Mouse (Mus musculus) E14TG2a.4 (cell line): ENCODE measurements at regions not wholly inside any gene's neighbourhood (a gene's known extent, or its start where the extent isn't known, plus 50 kb on each side); places are given as distances from the start of the nearest gene placed in this dataset.

ENCODE experiments used
- H3K27me3 ChIP-seq: 2 replicates; pipeline ENCODE4 v1.6.1; 2014; ENCODE audit warnings: low read length, control low read depth; ENCODE audit not compliant: insufficient read depth
- H3K36me3 ChIP-seq: 2 replicates; pipeline ENCODE4 v1.6.1; 2014; ENCODE audit warnings: low read length, control low read depth; ENCODE audit not compliant: insufficient read depth
- H3K4me1 ChIP-seq: replicated peaks from 2 replicates; pipeline ENCODE4 v1.6.1; 2014; ENCODE audit warnings: low read depth, low read length, control low read depth
- H3K4me3 ChIP-seq: replicated peaks from 2 replicates; pipeline ENCODE4 v1.5.1; 2014; ENCODE audit warnings: mild to moderate bottlenecking, low read length
- H3K9me3 ChIP-seq: 2 replicates; pipeline ENCODE4 v1.6.1; 2014; ENCODE audit warnings: low read length, control low read depth
- CTCF ChIP-seq: conservative IDR thresholded peaks from 2 replicates; pipeline ENCODE4 v1.5.1; 2014; ENCODE audit warnings: low read length
- NANOG ChIP-seq: IDR thresholded peaks from 2 replicates; pipeline ENCODE4 v1.6.1; 2014; ENCODE audit warnings: borderline replicate concordance, low read length, mixed read lengths
- POU5F1 ChIP-seq: IDR thresholded peaks from 2 replicates; pipeline ENCODE4 v1.6.1; 2014; ENCODE audit warnings: low read length, borderline replicate concordance

DNA sequence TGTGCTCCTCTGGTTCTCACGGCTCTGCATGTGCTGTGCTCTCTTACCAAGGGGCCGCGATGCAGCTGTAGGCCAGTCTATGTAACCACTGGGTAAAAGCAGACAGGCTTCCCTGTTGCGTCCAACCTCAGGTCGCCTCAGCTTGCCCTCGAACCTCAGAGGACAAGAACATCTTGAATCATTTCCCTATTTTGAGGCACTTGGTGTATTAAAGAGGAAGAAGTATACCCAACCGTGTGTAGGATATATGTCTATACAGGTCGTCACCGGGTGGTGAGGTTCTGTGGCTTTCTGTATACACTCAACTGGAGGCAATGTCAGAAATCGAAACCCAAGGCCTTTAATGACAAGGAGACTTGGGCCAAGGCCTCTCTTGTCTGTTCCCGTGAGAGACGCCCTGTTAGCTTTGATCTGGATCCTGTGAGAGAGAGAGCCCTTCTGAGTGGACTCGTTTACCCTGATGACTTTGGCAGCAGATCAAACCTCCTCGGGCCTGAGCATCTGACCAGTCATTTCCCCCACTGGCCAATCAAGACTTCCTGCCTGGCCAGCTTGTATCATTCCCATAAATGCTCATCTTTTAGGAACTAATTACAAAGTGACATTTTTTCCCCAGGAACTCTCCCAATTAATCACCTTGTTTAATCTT, 135.3 kb downstream of the 1500009L16Rik start:
- no peaks in the 10 kb centered on the region for H3K36me3 ChIP-seq
- H3K27me3 ChIP-seq, result no peaks in the 10 kb centered on the region
- no peaks in the 10 kb centered on the region for H3K4me1 ChIP-seq
- no peaks in the 10 kb centered on the region for H3K9me3 ChIP-seq
- TF ChIP-seq POU5F1 (no peak), NANOG (no peak), CTCF (no peak)
- no peak overlapping the region for H3K4me3 ChIP-seq

DNA sequence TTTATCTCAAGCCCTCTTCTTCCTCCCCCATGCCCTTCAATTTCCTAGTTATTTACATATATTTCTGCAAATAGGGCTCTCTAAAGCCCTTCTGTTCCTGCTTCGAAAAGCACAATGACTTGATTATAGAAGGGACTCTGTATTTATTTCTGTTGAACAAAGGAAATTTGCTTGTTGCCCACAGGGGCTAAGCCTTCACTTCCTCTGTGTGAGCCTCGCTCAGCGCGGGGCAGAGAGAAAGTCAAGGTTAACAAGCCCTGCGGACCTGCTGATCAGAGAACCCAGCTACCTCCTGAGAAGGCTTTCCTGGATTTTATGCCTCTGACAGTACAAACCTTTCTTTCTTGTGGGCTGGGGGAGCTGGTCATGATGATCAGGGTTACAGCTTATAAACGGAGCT, 136.0 kb downstream of the 1500009L16Rik start:
- Histone ChIP-seq H3K36me3 (no peaks in the 10 kb centered on the region), H3K9me3 (0 out of 2 replicates have a peak, but pooled peaks cover under 1% of the 10 kb centered on the region), H3K27me3 (no peaks in the 10 kb centered on the region), H3K4me3 (no peak overlapping the region), H3K4me1 (no peaks in the 10 kb centered on the region)
- no peak for TF ChIP-seq NANOG
- TF ChIP-seq POU5F1, result no peak
- no peak for TF ChIP-seq CTCF

DNA sequence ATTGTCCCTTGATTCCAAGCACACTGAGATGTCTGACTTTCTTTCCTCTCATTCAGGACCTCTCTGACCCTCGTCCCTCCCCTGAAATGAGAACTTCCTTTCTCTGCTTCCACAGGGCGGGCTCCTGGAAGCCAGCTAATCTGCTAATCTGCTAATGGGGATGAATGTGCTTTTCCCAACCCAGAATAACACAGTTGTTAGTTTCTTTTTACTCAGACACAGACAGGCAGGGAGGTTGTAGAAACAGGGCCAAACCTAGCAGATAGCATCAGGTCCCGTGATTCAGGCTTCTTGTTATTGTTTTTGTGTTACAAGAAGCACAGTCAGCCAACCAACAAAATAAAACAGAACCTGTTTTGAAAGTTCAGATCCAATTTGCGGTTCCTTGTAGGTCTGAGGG, 137.0 kb downstream of the 1500009L16Rik start:
- no peaks in the 10 kb centered on the region for H3K27me3 ChIP-seq
- no peaks in the 10 kb centered on the region for H3K36me3 ChIP-seq
- H3K4me3 ChIP-seq, result no peak overlapping the region
- TF ChIP-seq NANOG (no peak), CTCF (no peak), POU5F1 (no peak)
- no peaks in the 10 kb centered on the region for H3K4me1 ChIP-seq
- H3K9me3 ChIP-seq, result peaks cover 8% of the 10 kb centered on the region; the same call in 1 of the 2 replicates

DNA sequence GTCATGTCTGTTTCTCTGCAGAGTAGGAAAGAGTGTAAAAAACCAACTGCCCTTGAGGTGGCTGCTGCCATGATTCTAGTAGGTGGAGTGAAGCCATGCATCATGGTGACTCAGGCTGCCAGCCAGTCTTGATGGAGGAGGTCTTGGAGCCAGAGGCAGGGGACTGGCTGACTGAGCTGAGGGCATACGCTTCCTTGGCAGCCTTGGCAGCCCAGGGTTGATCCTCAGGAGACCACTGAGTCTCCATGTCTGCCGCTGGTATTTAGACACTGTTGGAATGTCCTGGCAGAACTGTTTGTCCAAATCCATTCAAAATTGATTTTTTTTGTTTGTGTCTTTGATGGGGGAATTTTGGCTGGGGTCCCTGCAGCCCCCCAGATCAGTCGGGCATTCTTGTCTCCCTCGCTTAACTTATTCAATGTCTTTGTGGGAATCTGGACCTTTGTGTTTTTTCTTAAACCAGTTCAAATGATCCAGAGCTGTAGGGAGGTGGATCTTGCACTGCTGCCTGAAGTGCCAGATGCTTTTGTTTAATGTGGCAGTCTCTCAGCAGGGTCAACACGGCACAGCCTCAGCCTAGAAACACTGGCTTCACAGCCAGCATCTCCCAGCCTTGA, 139.0 kb downstream of the 1500009L16Rik start:
- TF ChIP-seq NANOG, result no peak
- TF ChIP-seq CTCF, result no peak
- no peak for TF ChIP-seq POU5F1
- Histone ChIP-seq H3K36me3 (no peaks in the 10 kb centered on the region), H3K27me3 (no peaks in the 10 kb centered on the region), H3K4me1 (no peaks in the 10 kb centered on the region), H3K4me3 (no peak overlapping the region), H3K9me3 (peaks cover 8% of the 10 kb centered on the region; the same call in 1 of the 2 replicates)

DNA sequence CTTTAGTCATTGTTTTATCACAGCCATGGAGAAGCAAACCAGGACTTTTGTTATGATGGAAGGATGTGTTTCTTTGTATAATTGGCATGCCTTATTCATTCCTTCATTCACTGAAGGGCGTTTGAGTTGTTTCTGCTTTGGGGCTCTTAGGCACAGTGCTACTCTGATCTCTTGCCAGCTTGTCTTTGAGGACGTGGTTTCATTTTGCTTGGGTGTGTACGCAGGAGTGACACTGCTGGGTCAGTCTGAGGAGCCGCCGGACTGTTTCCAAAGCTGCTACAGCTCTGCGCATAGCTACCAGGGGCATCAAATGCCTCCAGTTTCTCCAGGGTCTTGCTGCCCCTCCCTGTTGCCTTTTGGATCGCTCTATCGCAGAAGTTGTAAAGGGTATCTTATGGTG, 141.9 kb downstream of the 1500009L16Rik start:
- Histone ChIP-seq H3K9me3 (peaks cover 8% of the 10 kb centered on the region; the same call in 1 of the 2 replicates), H3K27me3 (0 out of 2 replicates have a peak, but pooled peaks cover 2% of the 10 kb centered on the region), H3K36me3 (no peaks in the 10 kb centered on the region), H3K4me1 (no peaks in the 10 kb centered on the region), H3K4me3 (no peak overlapping the region)
- TF ChIP-seq CTCF, result no peak
- TF ChIP-seq POU5F1, result no peak

DNA sequence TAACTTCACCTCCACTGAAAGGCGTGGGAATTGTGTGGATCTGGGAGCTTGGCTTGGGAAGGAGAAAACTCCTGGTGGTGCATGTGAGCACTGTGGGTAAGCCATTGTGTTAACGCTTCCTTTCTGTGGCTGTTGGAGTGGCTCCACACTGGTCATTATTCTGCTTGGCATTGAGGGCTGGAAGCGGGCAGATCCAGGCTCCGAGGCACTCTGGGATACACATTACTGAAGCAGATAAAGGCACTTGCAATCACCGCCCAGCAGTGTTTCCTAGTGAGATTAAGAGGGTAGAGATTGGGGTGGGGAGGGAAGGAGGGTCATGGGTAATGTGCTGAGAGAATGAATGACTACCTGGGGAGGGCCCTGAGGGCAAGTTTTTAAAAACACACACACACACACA, 143.3 kb downstream of the 1500009L16Rik start:
- no peak for TF ChIP-seq POU5F1
- TF ChIP-seq NANOG, result no peak
- no peak for TF ChIP-seq CTCF
- H3K36me3 ChIP-seq, result no peaks in the 10 kb centered on the region
- no peak overlapping the region for H3K4me3 ChIP-seq
- 0 out of 2 replicates have a peak, but pooled peaks cover 2% of the 10 kb centered on the region for H3K27me3 ChIP-seq
- H3K9me3 ChIP-seq, result peaks cover 8% of the 10 kb centered on the region; the same call in 1 of the 2 replicates
- H3K4me1 ChIP-seq, result no peaks in the 10 kb centered on the region

DNA sequence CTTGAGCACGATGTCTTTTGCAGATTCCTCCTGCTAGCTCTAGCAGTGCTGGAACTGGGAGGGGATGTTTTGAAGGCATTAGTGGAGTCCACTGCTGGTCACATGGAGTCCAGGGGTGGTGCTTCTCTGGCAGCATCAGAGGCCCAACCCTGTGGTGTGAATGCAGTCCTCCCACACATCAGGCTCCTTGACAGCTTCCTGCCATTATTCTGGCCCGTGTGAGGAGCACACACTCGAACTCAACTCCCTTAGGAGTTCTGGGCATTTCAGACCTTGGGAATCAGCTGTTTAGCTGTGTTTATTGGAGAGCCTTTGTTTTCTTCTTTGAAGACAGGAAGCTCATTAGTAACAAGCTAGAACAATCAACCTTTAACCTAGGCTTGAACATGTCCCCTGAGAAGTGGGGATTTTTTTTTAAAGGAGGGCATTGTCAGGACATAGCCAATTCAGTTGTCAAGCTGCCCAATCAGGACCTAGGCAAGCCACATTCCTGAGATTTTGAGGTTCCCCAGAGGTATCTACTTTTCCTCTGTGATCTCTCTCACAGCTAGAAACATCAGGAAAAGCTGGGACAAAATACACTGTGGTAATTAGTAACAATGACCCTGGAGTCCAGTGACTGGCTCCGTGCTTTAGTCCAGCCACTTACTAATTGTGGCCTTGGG, 149.2 kb downstream of the 1500009L16Rik start:
- Histone ChIP-seq H3K9me3 (no peaks in the 10 kb centered on the region), H3K4me3 (no peak overlapping the region), H3K4me1 (no peaks in the 10 kb centered on the region), H3K27me3 (0 out of 2 replicates have a peak, but pooled peaks cover 2% of the 10 kb centered on the region), H3K36me3 (no peaks in the 10 kb centered on the region)
- TF ChIP-seq CTCF, result no peak
- TF ChIP-seq POU5F1, result no peak

DNA sequence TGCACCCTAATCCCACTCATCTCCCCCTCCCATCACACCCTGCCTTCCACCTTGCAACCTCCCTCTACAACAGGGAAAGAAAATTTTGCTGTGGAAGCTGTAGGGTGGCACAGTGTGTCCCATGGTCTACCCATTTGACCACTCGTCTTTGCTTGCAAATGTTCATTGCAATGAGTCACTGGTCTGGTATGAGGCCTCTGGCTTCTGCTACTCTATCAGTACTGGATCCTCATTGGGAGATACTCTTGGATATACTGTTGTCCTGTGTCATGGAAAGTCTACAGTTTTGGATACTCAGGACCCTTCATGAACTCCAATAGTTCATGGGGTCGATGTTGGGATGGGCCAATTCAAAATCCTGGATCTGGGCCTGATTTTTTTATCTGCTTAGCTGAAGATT, 156.1 kb downstream of the 1500009L16Rik start:
- H3K36me3 ChIP-seq, result no peaks in the 10 kb centered on the region
- TF ChIP-seq NANOG (no peak), CTCF (no peak), POU5F1 (no peak)
- 0 out of 2 replicates have a peak, but pooled peaks cover 3% of the 10 kb centered on the region for H3K27me3 ChIP-seq
- no peaks in the 10 kb centered on the region for H3K9me3 ChIP-seq
- no peak overlapping the region for H3K4me3 ChIP-seq
- no peaks in the 10 kb centered on the region for H3K4me1 ChIP-seq
